Mouse (Mus musculus): ENCODE measurements around the gene Cryz.

DNA sequence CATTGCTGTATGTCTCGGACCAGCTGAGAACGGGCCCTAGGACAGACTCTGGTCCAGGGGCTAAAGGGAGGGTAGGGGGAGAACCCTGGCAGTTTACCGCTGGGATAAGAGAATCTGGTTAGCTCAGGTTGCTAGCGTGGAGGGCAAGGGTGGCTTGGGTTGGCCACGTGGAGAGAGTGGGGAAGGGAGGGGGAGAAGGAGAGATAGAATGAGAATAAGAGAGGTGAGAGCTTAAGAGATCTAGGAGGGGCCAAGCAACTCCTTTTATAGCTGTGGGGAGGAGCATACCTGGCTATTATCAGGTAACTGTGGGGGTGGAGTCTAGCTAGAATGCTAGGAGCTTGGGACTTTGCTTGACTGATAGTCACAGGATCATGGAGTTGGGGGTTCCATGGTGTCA lies 74.5 kb downstream of the Cryz start:
- no peak for TF ChIP-seq CTCF (IDR thresholded peaks at IDR 0.05 in 2 of 3, conservative IDR thresholded peaks at IDR 0.05 in 1 of 3; ENCODE audit: control insufficient read depth in 1 of 3, insufficient read depth in 1 of 3, low read depth in 2 of 3, low read length in 3 of 3, poor library complexity in 1 of 3, severe bottlenecking in 1 of 3)
- TF ChIP-seq MYC (IDR thresholded peaks at IDR 0.05; ENCODE audit: low read depth, low read length) = no peak
- no peak for TF ChIP-seq ZMIZ1 (IDR thresholded peaks at IDR 0.05; ENCODE audit: low read depth, low read length)
- no peak for TF ChIP-seq POLR2A (IDR thresholded peaks at IDR 0.05; ENCODE audit: control insufficient read depth in 1 of 2, insufficient read depth in 1 of 2, low read depth in 1 of 2, low read length in 2 of 2, poor library complexity in 1 of 2)
- no peak for TF ChIP-seq TCF12 (IDR thresholded peaks at IDR 0.05; ENCODE audit: low read depth, low read length)
- no peak for TF ChIP-seq UBTF (IDR thresholded peaks at IDR 0.05; ENCODE audit: borderline replicate concordance, insufficient read depth, low read depth, low read length)
- TF ChIP-seq MAFK (IDR thresholded peaks at IDR 0.05; ENCODE audit: borderline replicate concordance, low read depth, low read length) = no peak
- no peak for TF ChIP-seq ETS1 (IDR thresholded peaks at IDR 0.05; ENCODE audit: low read depth, low read length)
- TF ChIP-seq USF1 (IDR thresholded peaks at IDR 0.05; ENCODE audit: low read depth, low read length) = no peak
- no peak for TF ChIP-seq NRF1 (IDR thresholded peaks at IDR 0.05; ENCODE audit: insufficient read depth, low read depth, low read length, poor library complexity, severe bottlenecking)
- no peak for TF ChIP-seq USF2 (IDR thresholded peaks at IDR 0.05; ENCODE audit: borderline replicate concordance in 1 of 2, insufficient read depth in 1 of 2, low read depth in 1 of 2, low read length in 2 of 2)
- TF ChIP-seq EP300 (IDR thresholded peaks at IDR 0.05; ENCODE audit: low read depth in 1 of 2, low read length in 2 of 2) = no peak
- no peak for TF ChIP-seq ZC3H11A (IDR thresholded peaks at IDR 0.05; ENCODE audit: low read depth, low read length)
- TF ChIP-seq POLR2AphosphoS5 (IDR thresholded peaks at IDR 0.05; ENCODE audit: borderline replicate concordance, low read depth, low read length) = no peak

Measured in MEL (cell line).